Mouse (Mus musculus): ENCODE measurements around the gene Nell1.

DNA sequence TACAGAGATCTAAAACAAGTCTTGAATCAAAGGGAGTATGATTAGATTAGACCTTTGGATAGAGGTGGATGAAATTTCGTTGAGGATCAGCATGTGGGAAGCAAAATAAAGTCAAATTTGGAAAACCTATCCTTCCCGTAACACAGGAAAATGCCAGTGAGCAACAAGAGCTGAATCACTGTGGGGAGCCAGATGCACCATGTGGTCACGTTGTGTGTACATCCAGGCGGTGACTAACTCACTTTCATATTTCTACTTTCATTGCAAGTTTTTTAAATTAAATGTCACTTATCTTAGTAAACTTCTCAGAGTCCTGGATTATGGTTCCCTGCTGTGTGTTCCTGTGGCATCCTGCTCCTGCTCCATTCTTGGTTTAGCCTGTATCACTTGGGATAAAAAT lies 576.8 kb downstream of the Nell1 start:
- TF ChIP-seq CTCF (IDR thresholded peaks at IDR 0.05; ENCODE audit: insufficient read depth, low read length) (no peak), POLR2A (IDR thresholded peaks at IDR 0.05; ENCODE audit: borderline replicate concordance, extremely low read depth, low read depth, low read length) (no peak)

Measured in lung, adult 2 months (tissue).